Mouse (Mus musculus): ENCODE measurements around the gene Tbxa2r.

DNA sequence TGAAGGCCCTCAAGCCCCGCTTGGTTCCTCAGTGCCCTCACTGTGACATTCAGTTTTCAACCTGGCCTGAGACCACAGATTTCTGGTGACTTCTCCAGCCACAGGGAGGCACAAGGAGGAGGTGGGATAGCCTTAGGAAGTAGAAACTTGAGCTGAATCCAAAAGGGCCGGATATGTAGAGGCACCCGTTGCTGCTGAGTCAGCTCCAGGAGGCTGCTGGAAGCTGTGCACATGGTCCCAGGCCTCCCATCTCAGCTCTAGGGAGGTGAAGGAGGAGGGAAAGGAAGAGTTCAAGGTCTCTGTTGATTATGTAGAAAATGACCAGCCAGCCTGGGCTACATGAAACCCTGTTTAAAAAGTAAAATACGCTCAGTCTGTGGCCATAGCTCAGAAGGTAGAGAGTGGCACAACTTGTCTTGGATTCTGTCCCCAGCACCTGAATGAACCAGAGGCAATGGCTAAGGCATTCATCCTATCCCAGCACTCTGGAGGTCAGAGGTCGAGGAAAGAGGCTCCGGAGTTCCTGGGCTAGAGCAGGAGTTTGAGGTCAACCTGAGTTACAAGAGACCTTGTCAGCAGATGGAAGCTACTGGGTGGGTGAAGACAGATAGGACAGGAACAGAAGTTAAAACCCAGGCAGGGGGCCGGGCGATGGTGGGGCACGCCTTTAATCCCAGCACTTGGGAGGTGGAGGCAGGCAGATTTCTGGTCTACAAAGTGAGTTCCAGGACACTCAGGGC lies 26.4 kb downstream of the Tbxa2r start:
- TF ChIP-seq TBP (conservative IDR thresholded peaks at IDR 0.05; ENCODE audit: low read depth, low read length) (no peak), CTCF (conservative IDR thresholded peaks at IDR 0.05 in 1 of 2, IDR thresholded peaks at IDR 0.05 in 1 of 2; ENCODE audit: low read depth in 2 of 2, low read length in 2 of 2) (no peak), ZNF384 (IDR thresholded peaks at IDR 0.05; ENCODE audit: low read depth, low read length) (no peak), EP300 (IDR thresholded peaks at IDR 0.05; ENCODE audit: low read length) (no peak), POLR2A (IDR thresholded peaks at IDR 0.05; ENCODE audit: low read depth, low read length) (no peak), ZKSCAN1 (IDR thresholded peaks at IDR 0.05; ENCODE audit: borderline replicate concordance, low read depth, low read length) (no peak), UBTF (IDR thresholded peaks at IDR 0.05; ENCODE audit: low read depth, low read length) (no peak)
